Mouse (Mus musculus) MEL (cell line): ENCODE measurements around the gene Zfp78.

Experiments
- CTCF ChIP-seq, 3 experiments: IDR thresholded peaks in 2 of 3; conservative IDR thresholded peaks in 1 of 3; 2 replicates each; pipeline ENCODE4 v1.5.1; 2011 to 2012; ENCODE audit warnings: low read length in 3 of 3, low read depth in 2 of 3, mild to moderate bottlenecking in 2 of 3, improper control_type of control experiment in 1 of 3, inconsistent platforms in 1 of 3, mixed read lengths in 1 of 3, moderate library complexity in 1 of 3; ENCODE audit not compliant: control insufficient read depth in 1 of 3, insufficient read depth in 1 of 3, poor library complexity in 1 of 3, severe bottlenecking in 1 of 3
- GATA1 ChIP-seq: IDR thresholded peaks from 2 replicates; pipeline ENCODE4 v1.6.1; 2011; ENCODE audit warnings: low read depth, low read length, improper control_type of control experiment
- JUND ChIP-seq: IDR thresholded peaks from 2 replicates; pipeline ENCODE4 v1.6.1; 2011; ENCODE audit warnings: low read depth, mild to moderate bottlenecking, improper control_type of control experiment, low read length
- MAX ChIP-seq: IDR thresholded peaks from 2 replicates; pipeline ENCODE4 v1.6.1; 2011; ENCODE audit warnings: low read length, improper control_type of control experiment
- MAZ ChIP-seq: IDR thresholded peaks from 2 replicates; pipeline ENCODE4 v1.6.1; 2012; ENCODE audit warnings: low read depth, mild to moderate bottlenecking, inconsistent platforms, low read length, improper control_type of control experiment
- MYC ChIP-seq: IDR thresholded peaks from 2 replicates; pipeline ENCODE4 v1.6.1; 2011; ENCODE audit warnings: low read depth, mild to moderate bottlenecking, low read length, improper control_type of control experiment, moderate library complexity
- NELFE ChIP-seq: IDR thresholded peaks from 2 replicates; pipeline ENCODE4 v1.6.1; 2011; ENCODE audit warnings: low read depth, low read length, improper control_type of control experiment
- POLR2A ChIP-seq, 2 experiments: IDR thresholded peaks; 2 replicates each; pipeline ENCODE4 v1.6.1; 2011 to 2012; ENCODE audit warnings: low read length in 2 of 2, mild to moderate bottlenecking in 2 of 2, control low read depth in 1 of 2, improper control_type of control experiment in 1 of 2, low read depth in 1 of 2, moderate library complexity in 1 of 2; ENCODE audit not compliant: control insufficient read depth in 1 of 2, insufficient read depth in 1 of 2, poor library complexity in 1 of 2
- POLR2AphosphoS2 ChIP-seq: IDR thresholded peaks from 2 replicates; pipeline ENCODE4 v1.6.1; 2011; ENCODE audit warnings: low read length, improper control_type of control experiment
- RAD21 ChIP-seq: IDR thresholded peaks from 2 replicates; pipeline ENCODE4 v1.6.1; 2011; ENCODE audit warnings: mild to moderate bottlenecking, low read depth, low read length, improper control_type of control experiment
- TAL1 ChIP-seq: IDR thresholded peaks from 2 replicates; pipeline ENCODE4 v1.6.1; 2012; ENCODE audit warnings: mild to moderate bottlenecking, inconsistent platforms, low read length, moderate library complexity, mixed read lengths
- TBP ChIP-seq: IDR thresholded peaks from 2 replicates; pipeline ENCODE4 v1.8.0; 2011; ENCODE audit warnings: low read depth, low read length, improper control_type of control experiment
- ZC3H11A ChIP-seq: IDR thresholded peaks from 2 replicates; pipeline ENCODE4 v1.6.1; 2012; ENCODE audit warnings: low read depth, mild to moderate bottlenecking, inconsistent platforms, low read length, improper control_type of control experiment

- TF ChIP-seq TBP, result no peak
- no peak for TF ChIP-seq ZC3H11A
- TF ChIP-seq NELFE, result no peak
- TF ChIP-seq POLR2A (IDR thresholded peaks at IDR 0.05; ENCODE audit: control insufficient read depth in 1 of 2, insufficient read depth in 1 of 2, low read depth in 1 of 2, low read length in 2 of 2, poor library complexity in 1 of 2), result no peak
- TF ChIP-seq RAD21, result no peak
- no peak for TF ChIP-seq MAZ
- TF ChIP-seq GATA1, result no peak
- no peak for TF ChIP-seq MYC
- TF ChIP-seq CTCF (IDR thresholded peaks at IDR 0.05 in 2 of 3, conservative IDR thresholded peaks at IDR 0.05 in 1 of 3; ENCODE audit: control insufficient read depth in 1 of 3, insufficient read depth in 1 of 3, low read depth in 2 of 3, low read length in 3 of 3, poor library complexity in 1 of 3, severe bottlenecking in 1 of 3), result no peak
- TF ChIP-seq POLR2AphosphoS2, result no peak
- TF ChIP-seq TAL1, result no peak
- TF ChIP-seq JUND, result no peak
- peak; percentile 96 for TF ChIP-seq MAX
These were observed 47.0 kb downstream of the Zfp78 start, which contains the start of gene Gm20715 for GRCm38 (mm10) chr7:6410043-6410442.
